Mouse (Mus musculus) cerebellum, adult 2 months (tissue): ENCODE results near the gene Nme3.

ENCODE experiments used
- CTCF ChIP-seq: fragments of 200-500 bp; IDR thresholded peaks from 2 replicates; pipeline ENCODE4 v1.5.1; 2011; ENCODE audit warnings: low read depth, mild to moderate bottlenecking, control low read depth, low read length, moderate library complexity, borderline replicate concordance; ENCODE audit not compliant: insufficient read depth
- POLR2A ChIP-seq: fragments of 200-500 bp; IDR thresholded peaks from 2 replicates; pipeline ENCODE4 v1.6.1; 2011; ENCODE audit warnings: low read length, control low read depth, borderline replicate concordance; ENCODE audit not compliant: insufficient read depth

- TF ChIP-seq CTCF, result no peak
- no peak for TF ChIP-seq POLR2A
Measured at GRCm38 (mm10) chr17:24933163-24933562, 36.9 kb downstream of the Nme3 start.
